Mouse (Mus musculus): ENCODE data around the gene Tle4.

DNA sequence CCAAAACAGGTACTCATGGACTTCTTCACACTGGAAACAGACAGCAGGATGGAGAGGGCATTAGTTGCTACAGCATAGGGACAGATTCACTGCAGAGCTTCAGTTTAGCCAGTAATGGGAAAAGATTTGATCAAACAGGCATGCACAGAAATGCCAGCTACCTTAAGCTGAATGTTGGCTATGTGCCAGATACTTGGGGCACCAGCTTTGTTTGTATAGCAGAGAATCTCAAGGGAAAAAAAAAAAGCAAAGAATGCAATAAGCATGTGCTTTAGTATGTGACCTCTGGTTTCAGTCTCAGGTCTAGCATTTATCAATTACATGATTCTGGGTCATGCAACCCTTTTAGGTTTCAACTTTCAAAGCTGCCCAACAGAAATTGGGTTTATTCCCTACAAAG lies 118.1 kb downstream of the Tle4 start:
- TF ChIP-seq CTCF (conservative IDR thresholded peaks at IDR 0.05; ENCODE audit: insufficient read depth, insufficient read length, low read depth, low read length) (no peak), POLR2A (IDR thresholded peaks at IDR 0.05; ENCODE audit: low read depth, low read length) (no peak)

Data from kidney, adult 2 months (tissue).